Mouse (Mus musculus): Measurements from ENCODE around the gene Fam178b.

- TF ChIP-seq CTCF (IDR thresholded peaks at IDR 0.05; ENCODE audit: insufficient read depth, low read length) (no peak), POLR2A (IDR thresholded peaks at IDR 0.05; ENCODE audit: borderline replicate concordance, extremely low read depth, low read depth, low read length) (no peak)
Measured at GRCm38 (mm10) chr1:36535477-36536396, 147.2 kb downstream of the Fam178b start.
